Mouse (Mus musculus) embryo, embryonic 10.5 days (tissue): Measurements from ENCODE around the gene Cebpe.
A peak's percentile ranks its signal among the peaks of the same experiment; 100 is the strongest.

Experiments
- DNase-seq: peaks from one replicate; pipeline ENCODE4 v3.0.0-alpha.2; 2015; ENCODE audit warnings: low spot score

The Cebpe gene

DNA sequence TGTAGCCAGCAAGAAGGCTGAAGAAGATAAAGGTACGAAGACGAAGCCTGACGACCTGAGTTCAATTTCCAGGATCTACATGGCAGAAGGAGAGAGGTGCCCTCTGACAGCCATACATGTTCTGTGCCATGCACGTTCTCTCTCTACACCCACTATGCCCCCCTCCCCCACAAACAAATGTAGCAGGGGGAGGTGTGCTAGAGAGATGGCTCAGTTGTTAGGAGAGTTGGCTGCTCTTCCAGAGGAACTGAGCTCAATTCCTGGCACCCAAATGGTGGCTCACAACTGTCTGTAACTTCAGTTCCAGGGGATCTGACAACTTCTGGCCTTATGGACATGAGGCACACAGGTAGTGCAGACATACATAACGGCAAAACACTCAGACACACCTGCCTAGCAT lies 35.7 kb downstream of the Cebpe start:
- DNase-seq, result no peak

DNA sequence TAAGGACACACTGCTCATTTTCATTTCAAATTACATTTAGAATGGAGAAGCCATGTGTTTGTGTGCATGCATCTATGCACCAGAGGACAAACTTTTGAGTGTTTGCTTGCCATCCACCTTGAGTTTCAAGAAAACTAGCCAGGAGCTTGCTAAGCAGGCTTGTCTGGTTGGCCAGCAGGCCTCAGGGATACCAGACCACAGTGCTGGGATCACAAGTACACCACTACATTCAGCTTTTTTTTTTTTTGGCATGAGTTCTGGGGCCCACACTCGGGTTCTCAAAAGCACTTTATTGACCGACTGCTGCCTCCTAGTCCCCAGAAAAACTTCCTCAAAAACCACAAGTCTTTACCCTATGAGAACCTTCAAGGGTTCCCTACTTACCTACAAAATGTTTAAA lies 37.7 kb downstream of the Cebpe start:
- no peak for DNase-seq

GRCm38 (mm10) chr14:54669381-54669780 lies 42.6 kb downstream of the Cebpe start:
- peak; percentile 64 for DNase-seq

- DNase-seq, result no peak
These were observed 47.3 kb downstream of the Cebpe start for GRCm38 (mm10) chr14:54664477-54665222.
